Mouse (Mus musculus): ENCODE results near the gene Nuak2. TPM values are rescaled to one million over a fixed set of nuclear protein-coding genes. Genes with fewer than 3 reads are reported as not detected.
"Not testable (repeated sequence)": the region's sequence is repeated elsewhere in the genome, so short reads cannot be mapped to it uniquely, and the experiment has no call there.

Nuak2 gene
- polyA plus RNA-seq, 1 experiment from 2014 or later: 5.2 TPM

DNA sequence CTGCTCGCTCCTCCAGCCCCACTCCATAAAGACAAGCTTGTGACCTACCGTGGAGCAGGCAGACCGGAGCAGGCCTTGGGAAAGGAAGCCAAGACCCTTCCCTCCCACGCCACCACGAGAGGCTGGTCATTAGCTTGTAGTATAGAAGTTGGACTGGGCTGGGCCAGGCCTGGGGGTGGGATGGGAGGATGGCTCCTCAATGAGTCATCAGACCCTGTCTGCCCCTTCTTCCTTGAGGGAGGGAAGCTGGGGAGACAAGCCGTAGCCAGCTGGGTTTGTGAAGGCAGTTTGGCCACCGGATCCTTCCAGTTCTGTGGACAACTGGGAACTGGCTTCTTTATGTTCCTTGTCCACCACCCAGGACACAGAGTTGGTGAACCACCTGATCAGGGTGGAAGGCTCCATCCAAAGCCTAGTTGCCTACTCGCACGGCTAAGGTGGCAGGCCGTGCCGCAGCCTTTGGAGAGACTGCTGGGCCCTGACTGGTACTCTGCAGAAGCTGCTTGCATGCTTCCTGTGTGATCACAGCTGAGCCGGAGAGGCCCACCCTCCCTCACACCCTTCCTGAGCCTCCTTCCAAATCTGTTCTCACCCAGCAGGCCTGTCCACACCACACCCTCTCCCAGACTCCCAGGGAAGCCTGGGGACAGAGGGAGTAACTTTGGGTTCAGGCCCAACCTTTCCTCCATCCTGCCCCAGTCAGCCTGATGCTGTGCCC lies 30.4 kb downstream of the Nuak2 start:
- 80% methylated on average over 12 of the region's 12 CpGs for WGBS
- ATAC-seq (ENCODE audit: low read depth): no peak
- Histone ChIP-seq H3K27ac (replicated peaks; ENCODE audit: low read depth, low read length) (no peak overlapping the region), H3K4me1 (ENCODE audit: control insufficient read depth, insufficient read depth, low read length) (no peaks in the 10 kb centered on the region), H3K9me3 (ENCODE audit: control insufficient read depth, low read length) (0 out of 2 replicates have a peak, but pooled peaks cover 6% of the 10 kb centered on the region), H3K4me3 (ENCODE audit: low read depth, low read length) (no peak overlapping the region), H3K9ac (ENCODE audit: low read depth, low read length) (no peak overlapping the region), H3K36me3 (ENCODE audit: control insufficient read depth, insufficient read depth, low read length) (no peaks in the 10 kb centered on the region), H3K4me2 (ENCODE audit: low read depth, low read length) (no peak overlapping the region), H3K27me3 (replicated peaks; ENCODE audit: control insufficient read depth, insufficient read depth, low read length) (no peaks in the 10 kb centered on the region)
- DNase-seq (ENCODE audit: low spot score): no peak

- no peaks in the 10 kb centered on the region for H3K27me3 ChIP-seq (replicated peaks; ENCODE audit: control insufficient read depth, insufficient read depth, low read length)
- H3K4me3 ChIP-seq (ENCODE audit: low read depth, low read length): no peak overlapping the region
- no peaks in the 10 kb centered on the region for H3K4me1 ChIP-seq (ENCODE audit: control insufficient read depth, insufficient read depth, low read length)
- no peak overlapping the region for H3K9ac ChIP-seq (ENCODE audit: low read depth, low read length)
- DNase-seq (ENCODE audit: low spot score): no peak
- H3K9me3 ChIP-seq (ENCODE audit: control insufficient read depth, low read length): 0 out of 2 replicates have a peak, but pooled peaks cover 6% of the 10 kb centered on the region
- no peaks in the 10 kb centered on the region for H3K36me3 ChIP-seq (ENCODE audit: control insufficient read depth, insufficient read depth, low read length)
- ATAC-seq (ENCODE audit: low read depth): no peak
- H3K4me2 ChIP-seq (ENCODE audit: low read depth, low read length): no peak overlapping the region
- H3K27ac ChIP-seq (replicated peaks; ENCODE audit: low read depth, low read length): no peak overlapping the region
These were observed 31.0 kb downstream of the Nuak2 start for GRCm38 (mm10) chr1:132346951-132347350.

DNA sequence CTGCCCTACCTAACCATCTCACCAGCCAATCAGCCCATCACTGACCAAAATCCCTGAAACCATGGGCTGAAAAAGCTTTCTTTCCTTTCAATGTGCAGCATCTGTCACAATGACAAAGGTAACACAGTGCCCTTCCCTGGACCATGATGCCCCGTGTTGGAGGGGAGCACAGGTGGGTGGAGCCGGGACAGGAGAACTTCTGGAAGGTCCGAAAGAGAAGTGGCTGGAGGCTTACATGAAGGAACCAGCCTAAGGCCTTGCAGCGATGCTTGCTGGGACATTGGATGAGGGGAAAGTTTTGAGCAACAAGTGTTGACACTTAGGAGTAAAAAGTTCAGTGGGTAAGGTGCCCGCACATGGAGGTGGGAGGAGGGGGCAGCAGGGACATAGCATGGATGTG lies 32.5 kb downstream of the Nuak2 start:
- Histone ChIP-seq H3K27ac (replicated peaks; ENCODE audit: low read depth, low read length) (no peak overlapping the region), H3K9ac (ENCODE audit: low read depth, low read length) (no peak overlapping the region), H3K4me1 (ENCODE audit: control insufficient read depth, insufficient read depth, low read length) (no peaks in the 10 kb centered on the region), H3K36me3 (ENCODE audit: control insufficient read depth, insufficient read depth, low read length) (no peaks in the 10 kb centered on the region), H3K9me3 (ENCODE audit: control insufficient read depth, low read length) (0 out of 2 replicates have a peak, but pooled peaks cover 6% of the 10 kb centered on the region), H3K4me3 (ENCODE audit: low read depth, low read length) (no peak overlapping the region), H3K4me2 (ENCODE audit: low read depth, low read length) (no peak overlapping the region), H3K27me3 (replicated peaks; ENCODE audit: control insufficient read depth, insufficient read depth, low read length) (no peaks in the 10 kb centered on the region)
- ATAC-seq (ENCODE audit: low read depth) (no peak), DNase-seq (ENCODE audit: low spot score) (no peak)
- 82% methylated on average over 5 of the region's 5 CpGs for WGBS

GRCm38 (mm10) chr1:132349049-132349448 lies 33.1 kb downstream of the Nuak2 start:
- not testable (repeated sequence) for H3K4me2 ChIP-seq (ENCODE audit: low read depth, low read length); H3K4me1 ChIP-seq (ENCODE audit: control insufficient read depth, insufficient read depth, low read length); H3K27me3 ChIP-seq (replicated peaks; ENCODE audit: control insufficient read depth, insufficient read depth, low read length); H3K27ac ChIP-seq (replicated peaks; ENCODE audit: low read depth, low read length); H3K9me3 ChIP-seq (ENCODE audit: control insufficient read depth, low read length); H3K9ac ChIP-seq (ENCODE audit: low read depth, low read length); H3K4me3 ChIP-seq (ENCODE audit: low read depth, low read length); DNase-seq (ENCODE audit: low spot score); H3K36me3 ChIP-seq (ENCODE audit: control insufficient read depth, insufficient read depth, low read length); ATAC-seq (ENCODE audit: low read depth)

- H3K9ac ChIP-seq (ENCODE audit: low read depth, low read length); H3K36me3 ChIP-seq (ENCODE audit: control insufficient read depth, insufficient read depth, low read length); DNase-seq (ENCODE audit: low spot score); H3K27ac ChIP-seq (replicated peaks; ENCODE audit: low read depth, low read length); H3K9me3 ChIP-seq (ENCODE audit: control insufficient read depth, low read length); H3K4me1 ChIP-seq (ENCODE audit: control insufficient read depth, insufficient read depth, low read length); ATAC-seq (ENCODE audit: low read depth); H3K4me3 ChIP-seq (ENCODE audit: low read depth, low read length); H3K27me3 ChIP-seq (replicated peaks; ENCODE audit: control insufficient read depth, insufficient read depth, low read length); H3K4me2 ChIP-seq (ENCODE audit: low read depth, low read length): not testable (repeated sequence)
- 96% methylated on average over 3 of the region's 3 CpGs for WGBS
These were observed 33.7 kb downstream of the Nuak2 start for GRCm38 (mm10) chr1:132349601-132350000.

GRCm38 (mm10) chr1:132351058-132351457 lies 35.1 kb downstream of the Nuak2 start:
- Histone ChIP-seq H3K4me2 (ENCODE audit: low read depth, low read length) (no peak overlapping the region), H3K9ac (ENCODE audit: low read depth, low read length) (no peak overlapping the region), H3K36me3 (ENCODE audit: control insufficient read depth, insufficient read depth, low read length) (no peaks in the 10 kb centered on the region), H3K4me3 (ENCODE audit: low read depth, low read length) (no peak overlapping the region), H3K9me3 (ENCODE audit: control insufficient read depth, low read length) (0 out of 2 replicates have a peak, but pooled peaks cover 6% of the 10 kb centered on the region), H3K27me3 (replicated peaks; ENCODE audit: control insufficient read depth, insufficient read depth, low read length) (no peaks in the 10 kb centered on the region), H3K27ac (replicated peaks; ENCODE audit: low read depth, low read length) (no peak overlapping the region), H3K4me1 (ENCODE audit: control insufficient read depth, insufficient read depth, low read length) (no peaks in the 10 kb centered on the region)
- WGBS: 92% methylated on average over 4 of the region's 4 CpGs
- DNase-seq (ENCODE audit: low spot score): no peak
- ATAC-seq (ENCODE audit: low read depth): no peak

DNA sequence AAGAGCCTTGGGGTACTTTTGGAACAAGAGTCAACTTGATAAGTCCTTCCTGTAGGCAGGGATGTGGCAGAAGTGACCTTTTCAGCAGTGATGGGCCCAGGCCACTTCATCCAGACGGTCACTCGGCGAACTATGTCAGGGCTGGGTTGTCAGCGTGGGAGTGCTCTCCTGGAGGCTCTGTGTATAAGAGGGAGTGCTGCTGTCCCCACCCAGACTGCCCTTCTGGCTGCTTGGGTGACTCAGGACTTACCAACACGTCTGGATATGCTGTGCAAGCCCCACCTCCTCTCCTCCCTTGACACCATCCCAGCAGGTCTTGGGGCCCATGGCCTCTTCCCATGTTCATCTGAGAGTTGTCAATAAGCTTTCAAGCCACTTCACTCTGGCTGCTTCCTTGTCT lies 37.5 kb downstream of the Nuak2 start:
- peaks cover 18% of the 10 kb centered on the region for H3K36me3 ChIP-seq (ENCODE audit: control insufficient read depth, insufficient read depth, low read length)
- ATAC-seq (ENCODE audit: low read depth): no peak
- no peak overlapping the region for H3K4me3 ChIP-seq (ENCODE audit: low read depth, low read length)
- H3K27me3 ChIP-seq (replicated peaks; ENCODE audit: control insufficient read depth, insufficient read depth, low read length): no peaks in the 10 kb centered on the region
- H3K27ac ChIP-seq (replicated peaks; ENCODE audit: low read depth, low read length): no peak overlapping the region
- DNase-seq (ENCODE audit: low spot score): no peak
- no peak overlapping the region for H3K4me2 ChIP-seq (ENCODE audit: low read depth, low read length)
- H3K4me1 ChIP-seq (ENCODE audit: control insufficient read depth, insufficient read depth, low read length): no peaks in the 10 kb centered on the region
- H3K9ac ChIP-seq (ENCODE audit: low read depth, low read length): no peak overlapping the region
- 0 out of 2 replicates have a peak, but pooled peaks cover 6% of the 10 kb centered on the region for H3K9me3 ChIP-seq (ENCODE audit: control insufficient read depth, low read length)
- 66% methylated on average over 5 of the region's 5 CpGs for WGBS

DNA sequence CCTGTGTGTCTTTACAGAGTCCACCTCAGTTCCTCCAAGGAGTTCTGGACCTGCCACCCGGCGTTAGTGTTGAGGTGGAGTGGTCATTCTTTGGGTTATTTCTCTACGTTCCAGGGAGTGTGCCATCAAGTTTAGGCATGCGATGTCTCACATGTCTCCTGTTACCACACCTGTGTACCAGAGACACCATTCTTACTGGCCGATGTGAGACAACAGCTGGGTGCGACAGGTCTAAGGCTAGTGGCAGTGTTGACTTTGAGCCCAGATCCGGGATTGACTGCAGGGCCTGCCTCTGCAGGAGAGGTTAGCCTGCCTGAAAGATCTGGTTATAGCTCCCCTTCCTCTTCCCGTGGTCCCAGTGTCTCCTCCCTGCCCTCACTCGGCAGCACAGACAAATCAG lies 38.3 kb downstream of the Nuak2 start:
- WGBS: 66% methylated on average over 9 of the region's 9 CpGs

GRCm38 (mm10) chr1:132355162-132355601 lies 39.3 kb downstream of the Nuak2 start:
- H3K4me2 ChIP-seq (ENCODE audit: low read depth, low read length): no peak overlapping the region
- no peak overlapping the region for H3K9ac ChIP-seq (ENCODE audit: low read depth, low read length)
- H3K27ac ChIP-seq (replicated peaks; ENCODE audit: low read depth, low read length): no peak overlapping the region
- peaks cover 35% of the 10 kb centered on the region for H3K36me3 ChIP-seq (ENCODE audit: control insufficient read depth, insufficient read depth, low read length)
- H3K9me3 ChIP-seq (ENCODE audit: control insufficient read depth, low read length): 0 out of 2 replicates have a peak, but pooled peaks cover 6% of the 10 kb centered on the region
- ATAC-seq (ENCODE audit: low read depth) (no peak), DNase-seq (ENCODE audit: low spot score) (no peak)
- H3K4me1 ChIP-seq (ENCODE audit: control insufficient read depth, insufficient read depth, low read length): no peaks in the 10 kb centered on the region
- WGBS: 43% methylated on average over 4 of the region's 6 CpGs
- H3K4me3 ChIP-seq (ENCODE audit: low read depth, low read length): no peak overlapping the region
- H3K27me3 ChIP-seq (replicated peaks; ENCODE audit: control insufficient read depth, insufficient read depth, low read length): no peaks in the 10 kb centered on the region

More for the DNA sequence above, 38.3 kb downstream of the Nuak2 start:
- H3K36me3 ChIP-seq (ENCODE audit: control insufficient read depth, insufficient read depth, low read length): peaks cover 26% of the 10 kb centered on the region
- no peak overlapping the region for H3K4me3 ChIP-seq (ENCODE audit: low read depth, low read length)
- no peak for DNase-seq (ENCODE audit: low spot score)
- no peaks in the 10 kb centered on the region for H3K4me1 ChIP-seq (ENCODE audit: control insufficient read depth, insufficient read depth, low read length)
- H3K4me2 ChIP-seq (ENCODE audit: low read depth, low read length): no peak overlapping the region
- ATAC-seq (ENCODE audit: low read depth): no peak
- H3K9me3 ChIP-seq (ENCODE audit: control insufficient read depth, low read length): 0 out of 2 replicates have a peak, but pooled peaks cover 6% of the 10 kb centered on the region
- H3K27ac ChIP-seq (replicated peaks; ENCODE audit: low read depth, low read length): no peak overlapping the region
- H3K27me3 ChIP-seq (replicated peaks; ENCODE audit: control insufficient read depth, insufficient read depth, low read length): no peaks in the 10 kb centered on the region
- no peak overlapping the region for H3K9ac ChIP-seq (ENCODE audit: low read depth, low read length)

Data from embryonic facial prominence, embryonic 14.5 days (tissue).